Mouse (Mus musculus): ENCODE measurements around the gene N4bp2. TPM values are rescaled to one million over a fixed set of nuclear protein-coding genes. Genes with fewer than 3 reads are reported as not detected.
A peak's percentile ranks its signal among the peaks of the same experiment; 100 is the strongest.
"Not testable (repeated sequence)": the region's sequence is repeated elsewhere in the genome, so short reads cannot be mapped to it uniquely, and the experiment has no call there.

The N4bp2 gene
- polyA plus RNA-seq, 1 experiment: 2.0 TPM

GRCm38 (mm10) chr5:65764786-65765634, 1.7 kb downstream of the N4bp2 start:
- H3K27me3 ChIP-seq (ENCODE audit: control insufficient read depth, insufficient read depth, insufficient read length): no peaks in the 10 kb centered on the region
- peak overlapping the region; percentile 78 for H3ac ChIP-seq (ENCODE audit: control insufficient read depth, insufficient read length, low read depth)
- H3K4me3 ChIP-seq (ENCODE audit: insufficient read depth, poor library complexity, severe bottlenecking): peak overlapping the region; percentile 59
- peak; percentile 59 for TF ChIP-seq MAX (IDR thresholded peaks at IDR 0.05)
- TF ChIP-seq CEBPB (IDR thresholded peaks at IDR 0.05; ENCODE audit: low read depth): no peak
- no peaks in the 10 kb centered on the region for H3K36me3 ChIP-seq (ENCODE audit: control insufficient read depth, insufficient read depth)
- peaks cover 8% of the 10 kb centered on the region for H3K79me2 ChIP-seq (ENCODE audit: control insufficient read depth, insufficient read depth)
- H3K79me3 ChIP-seq (ENCODE audit: low read depth): peaks cover 2% of the 10 kb centered on the region

- no peaks in the 10 kb centered on the region for H3K27me3 ChIP-seq (ENCODE audit: control insufficient read depth, insufficient read depth, insufficient read length)
- no peak for TF ChIP-seq MYOG (IDR thresholded peaks at IDR 0.05; ENCODE audit: control insufficient read depth, extremely low read depth, insufficient read length)
- no peak for TF ChIP-seq MAX (IDR thresholded peaks at IDR 0.05)
- no peak for TF ChIP-seq USF1 (IDR thresholded peaks at IDR 0.05; ENCODE audit: low read depth)
- no peak for TF ChIP-seq MYOD1 (IDR thresholded peaks at IDR 0.05; ENCODE audit: control insufficient read depth, insufficient read length, low read depth)
- TF ChIP-seq CTCF (IDR thresholded peaks at IDR 0.05; ENCODE audit: control insufficient read depth, insufficient read depth, insufficient read length): no peak
- no peak for TF ChIP-seq FOSL1 (IDR thresholded peaks at IDR 0.05; ENCODE audit: insufficient read depth, low read length, poor library complexity, severe bottlenecking)
- no peak for TF ChIP-seq CEBPB (IDR thresholded peaks at IDR 0.05; ENCODE audit: low read depth)
- peak overlapping the region; percentile 59 for H3K4me3 ChIP-seq (ENCODE audit: insufficient read depth, poor library complexity, severe bottlenecking)
- no peaks in the 10 kb centered on the region for H3K36me3 ChIP-seq (ENCODE audit: control insufficient read depth, insufficient read depth)
- H3K79me2 ChIP-seq (ENCODE audit: control insufficient read depth, insufficient read depth): peaks cover 8% of the 10 kb centered on the region
- H3ac ChIP-seq (ENCODE audit: control insufficient read depth, insufficient read length, low read depth): no peak overlapping the region
- H3K79me3 ChIP-seq (ENCODE audit: low read depth): peaks cover 2% of the 10 kb centered on the region
Measured at GRCm38 (mm10) chr5:65765635-65765911, 2.3 kb downstream of the N4bp2 start.

GRCm38 (mm10) chr5:65768007-65768406, 4.7 kb downstream of the N4bp2 start:
- H3K79me3 ChIP-seq (ENCODE audit: low read depth): peaks cover 2% of the 10 kb centered on the region
- H3K27me3 ChIP-seq (ENCODE audit: control insufficient read depth, insufficient read depth, insufficient read length): no peaks in the 10 kb centered on the region
- H3K79me2 ChIP-seq (ENCODE audit: control insufficient read depth, insufficient read depth): peaks cover 5% of the 10 kb centered on the region
- TF ChIP-seq CTCF (IDR thresholded peaks at IDR 0.05; ENCODE audit: control insufficient read depth, insufficient read depth, insufficient read length) (no peak), USF1 (IDR thresholded peaks at IDR 0.05; ENCODE audit: low read depth) (no peak), MYOD1 (IDR thresholded peaks at IDR 0.05; ENCODE audit: control insufficient read depth, insufficient read length, low read depth) (no peak), MAX (IDR thresholded peaks at IDR 0.05) (no peak)
- no peak overlapping the region for H3K4me3 ChIP-seq (ENCODE audit: insufficient read depth, poor library complexity, severe bottlenecking)
- H3K36me3 ChIP-seq (ENCODE audit: control insufficient read depth, insufficient read depth): no peaks in the 10 kb centered on the region
- H3ac ChIP-seq (ENCODE audit: control insufficient read depth, insufficient read length, low read depth): no peak overlapping the region

GRCm38 (mm10) chr5:65770065-65770464, 6.7 kb downstream of the N4bp2 start:
- no peak overlapping the region for H3K4me3 ChIP-seq (ENCODE audit: insufficient read depth, poor library complexity, severe bottlenecking)
- H3K79me3 ChIP-seq (ENCODE audit: low read depth): peaks cover 2% of the 10 kb centered on the region
- no peaks in the 10 kb centered on the region for H3K79me2 ChIP-seq (ENCODE audit: control insufficient read depth, insufficient read depth)
- no peak overlapping the region for H3ac ChIP-seq (ENCODE audit: control insufficient read depth, insufficient read length, low read depth)
- TF ChIP-seq MYOG (IDR thresholded peaks at IDR 0.05; ENCODE audit: control insufficient read depth, extremely low read depth, insufficient read length) (no peak), USF1 (IDR thresholded peaks at IDR 0.05; ENCODE audit: low read depth) (no peak), FOSL1 (IDR thresholded peaks at IDR 0.05; ENCODE audit: insufficient read depth, low read length, poor library complexity, severe bottlenecking) (no peak), CTCF (IDR thresholded peaks at IDR 0.05; ENCODE audit: control insufficient read depth, insufficient read depth, insufficient read length) (no peak), CEBPB (IDR thresholded peaks at IDR 0.05; ENCODE audit: low read depth) (no peak), MYOD1 (IDR thresholded peaks at IDR 0.05; ENCODE audit: control insufficient read depth, insufficient read length, low read depth) (no peak), MAX (IDR thresholded peaks at IDR 0.05) (no peak)
- H3K27me3 ChIP-seq (ENCODE audit: control insufficient read depth, insufficient read depth, insufficient read length): no peaks in the 10 kb centered on the region
- no peaks in the 10 kb centered on the region for H3K36me3 ChIP-seq (ENCODE audit: control insufficient read depth, insufficient read depth)

GRCm38 (mm10) chr5:65770493-65770892, 7.2 kb downstream of the N4bp2 start:
- no peak overlapping the region for H3ac ChIP-seq (ENCODE audit: control insufficient read depth, insufficient read length, low read depth)
- H3K79me3 ChIP-seq (ENCODE audit: low read depth): no peaks in the 10 kb centered on the region
- H3K79me2 ChIP-seq (ENCODE audit: control insufficient read depth, insufficient read depth): no peaks in the 10 kb centered on the region
- no peaks in the 10 kb centered on the region for H3K27me3 ChIP-seq (ENCODE audit: control insufficient read depth, insufficient read depth, insufficient read length)
- no peaks in the 10 kb centered on the region for H3K36me3 ChIP-seq (ENCODE audit: control insufficient read depth, insufficient read depth)
- TF ChIP-seq MYOD1 (IDR thresholded peaks at IDR 0.05; ENCODE audit: control insufficient read depth, insufficient read length, low read depth) (no peak), MYOG (IDR thresholded peaks at IDR 0.05; ENCODE audit: control insufficient read depth, extremely low read depth, insufficient read length) (no peak), FOSL1 (IDR thresholded peaks at IDR 0.05; ENCODE audit: insufficient read depth, low read length, poor library complexity, severe bottlenecking) (no peak), MAX (IDR thresholded peaks at IDR 0.05) (no peak), USF1 (IDR thresholded peaks at IDR 0.05; ENCODE audit: low read depth) (no peak), CTCF (IDR thresholded peaks at IDR 0.05; ENCODE audit: control insufficient read depth, insufficient read depth, insufficient read length) (no peak), CEBPB (IDR thresholded peaks at IDR 0.05; ENCODE audit: low read depth) (no peak)
- H3K4me3 ChIP-seq (ENCODE audit: insufficient read depth, poor library complexity, severe bottlenecking): no peak overlapping the region

GRCm38 (mm10) chr5:65773957-65774356, 10.6 kb downstream of the N4bp2 start:
- not testable (repeated sequence) for H3K27me3 ChIP-seq (ENCODE audit: control insufficient read depth, insufficient read depth, insufficient read length); H3K4me3 ChIP-seq (ENCODE audit: insufficient read depth, poor library complexity, severe bottlenecking); H3K79me2 ChIP-seq (ENCODE audit: control insufficient read depth, insufficient read depth); H3K36me3 ChIP-seq (ENCODE audit: control insufficient read depth, insufficient read depth); H3ac ChIP-seq (ENCODE audit: control insufficient read depth, insufficient read length, low read depth); H3K79me3 ChIP-seq (ENCODE audit: low read depth)

Data from C2C12 (cell line).